Mouse (Mus musculus): ENCODE results near the gene Kpna7. TPM values are rescaled to one million over a fixed set of nuclear protein-coding genes. Genes with fewer than 3 reads are reported as not detected.
"Not testable (repeated sequence)": the region's sequence is repeated elsewhere in the genome, so short reads cannot be mapped to it uniquely, and the experiment has no call there.

Kpna7 gene
- polyA plus RNA-seq, 1 experiment: not detected

GRCm38 (mm10) chr5:145112566-145112965, 28.7 kb upstream of the Kpna7 start:
- H3K9ac ChIP-seq (ENCODE audit: low read depth, poor library complexity, severe bottlenecking): no peak overlapping the region
- H3K9me3 ChIP-seq (replicated peaks; ENCODE audit: control insufficient read depth, insufficient read depth, low read length, poor library complexity, severe bottlenecking): no peaks in the 10 kb centered on the region
- H3K27me3 ChIP-seq (ENCODE audit: control insufficient read depth, insufficient read depth, low read length, poor library complexity, severe bottlenecking): no peaks in the 10 kb centered on the region
- TF ChIP-seq CTCF (IDR thresholded peaks at IDR 0.05; ENCODE audit: low read depth, low read length): no peak
- TF ChIP-seq POLR2A (IDR thresholded peaks at IDR 0.05; ENCODE audit: insufficient read depth, low read length): no peak
- no peak for TF ChIP-seq EP300 (IDR thresholded peaks at IDR 0.05; ENCODE audit: insufficient read depth, low read depth, low read length)
- H3K4me1 ChIP-seq (ENCODE audit: control insufficient read depth, insufficient read depth, low read length): no peaks in the 10 kb centered on the region
- no peaks in the 10 kb centered on the region; the same call in 1 of the 2 replicates for H3K36me3 ChIP-seq (ENCODE audit: control insufficient read depth, insufficient read depth, low read length, poor library complexity, severe bottlenecking)
- no peak overlapping the region for H3K4me3 ChIP-seq (ENCODE audit: low read depth, low read length)
- H3K27ac ChIP-seq (ENCODE audit: insufficient read depth, low read length): no peak overlapping the region

DNA sequence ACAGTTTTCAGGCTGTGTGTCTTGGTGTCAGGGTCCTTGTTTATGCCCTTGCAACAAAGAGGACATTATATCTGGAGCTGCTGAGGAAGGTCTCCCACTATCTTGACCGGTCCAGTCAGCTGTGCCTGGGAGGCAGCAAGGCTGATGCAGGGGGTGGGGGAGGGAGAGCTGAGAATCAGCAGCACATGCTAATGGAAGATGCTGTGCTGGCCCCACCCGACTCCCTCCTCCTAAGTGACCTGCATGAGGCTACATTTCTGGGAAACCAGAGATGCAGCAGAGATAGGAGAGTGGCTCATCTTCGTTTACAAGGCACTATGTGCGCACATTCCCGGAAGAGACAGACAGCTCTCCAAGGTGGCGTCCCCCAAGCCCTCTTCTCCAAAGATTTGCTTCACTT, 26.6 kb upstream of the Kpna7 start:
- Histone ChIP-seq H3K9me3 (replicated peaks; ENCODE audit: control insufficient read depth, insufficient read depth, low read length, poor library complexity, severe bottlenecking) (no peaks in the 10 kb centered on the region), H3K27ac (ENCODE audit: insufficient read depth, low read length) (no peak overlapping the region), H3K36me3 (ENCODE audit: control insufficient read depth, insufficient read depth, low read length, poor library complexity, severe bottlenecking) (no peaks in the 10 kb centered on the region; the same call in 1 of the 2 replicates), H3K27me3 (ENCODE audit: control insufficient read depth, insufficient read depth, low read length, poor library complexity, severe bottlenecking) (no peaks in the 10 kb centered on the region), H3K4me3 (ENCODE audit: low read depth, low read length) (no peak overlapping the region), H3K9ac (ENCODE audit: low read depth, poor library complexity, severe bottlenecking) (no peak overlapping the region), H3K4me1 (ENCODE audit: control insufficient read depth, insufficient read depth, low read length) (no peaks in the 10 kb centered on the region)
- TF ChIP-seq CTCF (IDR thresholded peaks at IDR 0.05; ENCODE audit: low read depth, low read length): no peak
- TF ChIP-seq EP300 (IDR thresholded peaks at IDR 0.05; ENCODE audit: insufficient read depth, low read depth, low read length): no peak
- TF ChIP-seq POLR2A (IDR thresholded peaks at IDR 0.05; ENCODE audit: insufficient read depth, low read length): no peak

- TF ChIP-seq EP300 (IDR thresholded peaks at IDR 0.05; ENCODE audit: insufficient read depth, low read depth, low read length) (no peak), CTCF (IDR thresholded peaks at IDR 0.05; ENCODE audit: low read depth, low read length) (no peak), POLR2A (IDR thresholded peaks at IDR 0.05; ENCODE audit: insufficient read depth, low read length) (no peak)
- no peak overlapping the region for H3K27ac ChIP-seq (ENCODE audit: insufficient read depth, low read length)
- no peaks in the 10 kb centered on the region for H3K4me1 ChIP-seq (ENCODE audit: control insufficient read depth, insufficient read depth, low read length)
- H3K36me3 ChIP-seq (ENCODE audit: control insufficient read depth, insufficient read depth, low read length, poor library complexity, severe bottlenecking): peaks cover 4% of the 10 kb centered on the region; the same call in 1 of the 2 replicates
- H3K27me3 ChIP-seq (ENCODE audit: control insufficient read depth, insufficient read depth, low read length, poor library complexity, severe bottlenecking): no peaks in the 10 kb centered on the region
- H3K9ac ChIP-seq (ENCODE audit: low read depth, poor library complexity, severe bottlenecking): no peak overlapping the region
- H3K9me3 ChIP-seq (replicated peaks; ENCODE audit: control insufficient read depth, insufficient read depth, low read length, poor library complexity, severe bottlenecking): no peaks in the 10 kb centered on the region
- H3K4me3 ChIP-seq (ENCODE audit: low read depth, low read length): no peak overlapping the region
Measured at GRCm38 (mm10) chr5:145105694-145106275, 22.0 kb upstream of the Kpna7 start.

DNA sequence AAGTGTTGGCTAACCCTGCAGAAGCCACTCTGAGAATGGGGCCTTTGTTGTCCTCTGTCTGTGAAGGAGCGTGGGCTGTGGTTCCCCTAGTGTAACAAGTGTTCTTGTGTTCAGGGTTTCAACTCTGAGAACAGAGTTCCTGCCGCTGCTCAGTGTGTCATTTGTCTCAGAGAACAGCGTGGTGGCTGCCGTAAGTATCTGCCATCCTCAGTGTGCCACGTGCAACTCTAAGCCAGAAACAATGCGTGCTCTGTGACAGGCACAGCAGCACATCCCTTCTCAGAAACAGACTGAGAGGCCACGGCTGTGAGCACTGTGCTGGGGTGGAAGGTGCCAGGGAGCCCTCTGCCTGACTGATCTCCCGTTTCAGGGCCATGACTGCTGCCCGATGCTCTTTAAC, 20.5 kb upstream of the Kpna7 start:
- no peak overlapping the region for H3K27ac ChIP-seq (ENCODE audit: insufficient read depth, low read length)
- no peaks in the 10 kb centered on the region for H3K27me3 ChIP-seq (ENCODE audit: control insufficient read depth, insufficient read depth, low read length, poor library complexity, severe bottlenecking)
- no peak for TF ChIP-seq EP300 (IDR thresholded peaks at IDR 0.05; ENCODE audit: insufficient read depth, low read depth, low read length)
- no peak for TF ChIP-seq POLR2A (IDR thresholded peaks at IDR 0.05; ENCODE audit: insufficient read depth, low read length)
- TF ChIP-seq CTCF (IDR thresholded peaks at IDR 0.05; ENCODE audit: low read depth, low read length): no peak
- H3K4me1 ChIP-seq (ENCODE audit: control insufficient read depth, insufficient read depth, low read length): no peaks in the 10 kb centered on the region
- H3K9me3 ChIP-seq (replicated peaks; ENCODE audit: control insufficient read depth, insufficient read depth, low read length, poor library complexity, severe bottlenecking): no peaks in the 10 kb centered on the region
- H3K4me3 ChIP-seq (ENCODE audit: low read depth, low read length): no peak overlapping the region
- H3K9ac ChIP-seq (ENCODE audit: low read depth, poor library complexity, severe bottlenecking): no peak overlapping the region
- H3K36me3 ChIP-seq (ENCODE audit: control insufficient read depth, insufficient read depth, low read length, poor library complexity, severe bottlenecking): peaks cover 4% of the 10 kb centered on the region; the same call in 1 of the 2 replicates

DNA sequence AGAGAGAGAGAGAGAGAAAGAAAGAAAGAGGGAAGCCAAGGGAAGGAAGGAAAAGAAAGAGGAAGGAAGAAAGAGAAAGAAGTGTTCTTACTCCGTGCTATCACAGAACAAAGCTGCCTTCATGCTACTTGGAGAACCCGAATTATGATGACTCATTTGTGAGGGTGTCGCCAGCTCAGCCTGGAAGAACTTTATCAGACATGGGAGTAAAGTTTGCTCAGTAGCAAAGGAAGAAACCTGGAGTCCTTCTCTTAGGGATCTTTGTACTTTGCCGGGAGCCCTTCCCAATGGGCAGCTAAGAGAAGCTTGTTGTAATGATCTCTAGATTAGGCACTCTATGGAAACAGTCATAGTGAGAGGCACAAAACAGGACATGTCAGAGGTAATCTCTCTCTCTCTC, 18.9 kb upstream of the Kpna7 start:
- Histone ChIP-seq H3K9ac (ENCODE audit: low read depth, poor library complexity, severe bottlenecking) (no peak overlapping the region), H3K27me3 (ENCODE audit: control insufficient read depth, insufficient read depth, low read length, poor library complexity, severe bottlenecking) (no peaks in the 10 kb centered on the region), H3K4me3 (ENCODE audit: low read depth, low read length) (no peak overlapping the region), H3K27ac (ENCODE audit: insufficient read depth, low read length) (no peak overlapping the region), H3K36me3 (ENCODE audit: control insufficient read depth, insufficient read depth, low read length, poor library complexity, severe bottlenecking) (peaks cover 4% of the 10 kb centered on the region; the same call in 1 of the 2 replicates), H3K4me1 (ENCODE audit: control insufficient read depth, insufficient read depth, low read length) (no peaks in the 10 kb centered on the region), H3K9me3 (replicated peaks; ENCODE audit: control insufficient read depth, insufficient read depth, low read length, poor library complexity, severe bottlenecking) (no peaks in the 10 kb centered on the region)
- TF ChIP-seq POLR2A (IDR thresholded peaks at IDR 0.05; ENCODE audit: insufficient read depth, low read length): no peak

- not testable (repeated sequence) for H3K27me3 ChIP-seq (ENCODE audit: control insufficient read depth, insufficient read depth, low read length, poor library complexity, severe bottlenecking); H3K36me3 ChIP-seq (ENCODE audit: control insufficient read depth, insufficient read depth, low read length, poor library complexity, severe bottlenecking); H3K9me3 ChIP-seq (replicated peaks; ENCODE audit: control insufficient read depth, insufficient read depth, low read length, poor library complexity, severe bottlenecking); H3K4me1 ChIP-seq (ENCODE audit: control insufficient read depth, insufficient read depth, low read length); H3K4me3 ChIP-seq (ENCODE audit: low read depth, low read length); H3K9ac ChIP-seq (ENCODE audit: low read depth, poor library complexity, severe bottlenecking); H3K27ac ChIP-seq (ENCODE audit: insufficient read depth, low read length)
Measured at GRCm38 (mm10) chr5:145101451-145101850, 17.6 kb upstream of the Kpna7 start.
